Mouse (Mus musculus) mammary gland, adult 2 months (tissue): ENCODE measurements around the gene Helb. TPM values are rescaled to one million over a fixed set of nuclear protein-coding genes. Genes with fewer than 3 reads are reported as not detected.

ENCODE experiments used
- polyA plus RNA-seq: library from polyadenylated mRNA; depleted of rRNA; stranded (reverse); fragments of >200 nt; gene quantifications from 2 replicates; pipeline ENCODE4 v1.2.3, GENCODE M21; 2012; ENCODE audit warnings: low replicate concordance; rRNA removed

Helb gene
- polyA plus RNA-seq, result 6.4 and 9.3 TPM in 2 replicates

GRCm38 (mm10) chr10:120112507-120113396, at the start of gene Helb:
TSS of gene Helb (minus strand) at chr10:120112987.

Other genes starting within 250 kb of the Helb start
- 250 and 286 TPM in 2 replicates for gene Tmbim4, start 88.6 kb upstream of the Helb start, polyA plus RNA-seq
- gene Irak3, start 89.1 kb upstream of the Helb start, polyA plus RNA-seq, result 7.7 and 11.4 TPM in 2 replicates
- 1.4 and 4.7 TPM in 2 replicates for gene Llph, start 114.1 kb upstream of the Helb start, polyA plus RNA-seq